Mouse (Mus musculus) mouse embryonic stem cell (cell line): ENCODE results near the gene Wdr17.

Source experiments
- in situ Hi-C, 2 experiments: fragments of 300-500 bp; cut with MboI; formaldehyde crosslinking; loops; 1 replicate in 1 of 2; 3 replicates in 1 of 2; pipeline ENCODE4 v1.14.3; 2019 to 2020; ENCODE audit warnings: low sequenced_read_pairs in 2 of 2, low pct_unique_long_range_greater_than_20kb in 1 of 2, mixed read lengths in 1 of 2; ENCODE audit not compliant: unreplicated experiment in 1 of 2

Wdr17 gene

DNA sequence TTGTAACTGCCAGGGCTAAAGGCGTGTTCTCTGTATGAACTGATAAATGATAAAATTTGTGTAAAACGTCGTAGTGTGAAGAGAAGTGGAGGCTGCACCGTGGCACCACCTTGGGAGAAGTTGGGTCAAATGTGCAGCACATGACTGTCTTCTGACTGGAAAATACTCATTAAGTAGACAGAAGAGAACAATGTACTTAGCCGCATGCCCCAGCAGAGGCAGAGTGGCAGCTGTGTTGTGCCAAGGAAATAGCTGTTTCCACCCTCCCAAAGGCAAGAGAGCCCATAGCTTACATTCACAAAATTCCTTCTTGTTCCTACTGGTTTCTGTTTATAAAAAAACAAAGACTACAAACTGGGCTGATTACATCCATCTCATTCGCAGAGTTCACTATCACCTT lies 78.8 kb downstream of the Wdr17 start:
- in situ Hi-C loops, result no loop called here

DNA sequence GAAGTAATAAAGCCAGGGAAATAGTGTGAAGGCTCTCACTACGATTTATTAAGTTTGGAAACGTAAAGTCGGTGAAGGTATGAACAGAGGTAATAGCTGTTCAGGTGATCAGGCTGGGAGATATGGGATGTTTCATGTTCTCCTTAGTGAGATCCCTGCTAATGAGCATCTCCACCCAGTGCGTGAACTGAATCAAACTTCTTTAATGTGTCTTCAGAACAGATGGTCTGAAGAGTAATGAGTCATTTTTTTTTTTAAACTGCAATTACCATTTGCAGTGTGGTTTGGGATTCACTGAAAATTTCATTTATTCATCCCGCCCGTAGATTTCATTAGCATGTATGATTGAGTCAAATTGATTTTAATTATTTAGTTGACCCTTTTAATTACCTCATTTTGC lies 80.8 kb downstream of the Wdr17 start:
- in situ Hi-C loops, result no loop called here

DNA sequence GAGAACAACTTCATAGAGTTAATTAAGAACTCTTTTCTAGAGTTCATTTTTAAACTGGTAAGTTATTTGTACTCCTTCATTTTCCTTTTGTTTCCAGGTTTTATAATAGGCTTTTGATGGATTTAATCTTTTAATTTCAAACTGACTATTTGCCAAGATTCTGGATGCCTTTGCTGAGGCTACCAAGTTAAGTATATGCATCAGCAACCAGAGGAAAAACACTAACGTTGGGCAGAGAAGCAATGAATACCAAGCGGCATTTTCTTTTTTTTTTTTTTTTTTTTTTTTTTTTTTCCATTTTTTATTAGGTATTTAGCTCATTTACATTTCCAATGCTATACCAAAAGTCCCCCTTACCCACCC lies 94.3 kb downstream of the Wdr17 start:
- in situ Hi-C loops, result no loop called here

DNA sequence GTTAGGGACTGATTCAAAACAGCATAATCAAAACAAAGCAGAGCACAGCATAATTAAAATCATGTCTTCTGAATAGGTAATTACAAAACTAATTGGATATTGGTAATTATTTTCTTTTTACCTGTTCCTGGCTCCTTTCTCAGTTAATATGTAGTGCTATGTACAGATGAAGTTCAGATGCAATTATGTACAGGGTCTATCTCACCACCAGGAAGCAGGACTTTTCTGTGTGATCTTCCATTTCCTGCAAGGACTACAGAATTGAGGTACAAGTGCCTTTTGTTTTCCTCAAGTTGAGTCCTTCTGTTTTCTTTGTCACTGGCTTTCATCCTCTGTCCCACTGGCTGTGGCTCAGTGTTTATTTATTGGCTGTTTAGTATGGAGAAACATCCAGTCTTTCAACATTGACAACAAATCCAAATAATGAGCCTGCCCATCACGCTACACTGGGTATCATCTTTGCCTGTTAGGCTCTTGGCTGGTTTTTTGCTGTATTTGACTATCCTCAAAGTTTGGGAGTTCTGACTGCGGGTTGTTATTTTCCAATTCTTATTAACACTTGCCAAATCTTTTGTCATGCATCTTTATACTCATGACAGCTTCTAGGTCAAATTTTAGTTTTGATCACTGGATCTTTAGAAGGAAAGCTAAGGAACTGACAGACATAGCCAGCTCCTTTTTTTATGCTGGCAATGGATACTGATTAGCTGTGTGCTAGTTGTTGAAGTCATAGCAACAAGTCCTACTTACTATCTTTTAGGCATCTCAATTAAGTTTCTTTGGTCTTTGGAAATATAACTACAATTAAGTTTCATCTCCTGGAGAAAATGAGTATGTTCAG lies 94.9 kb downstream of the Wdr17 start:
- in situ Hi-C loops, result no loop called here

DNA sequence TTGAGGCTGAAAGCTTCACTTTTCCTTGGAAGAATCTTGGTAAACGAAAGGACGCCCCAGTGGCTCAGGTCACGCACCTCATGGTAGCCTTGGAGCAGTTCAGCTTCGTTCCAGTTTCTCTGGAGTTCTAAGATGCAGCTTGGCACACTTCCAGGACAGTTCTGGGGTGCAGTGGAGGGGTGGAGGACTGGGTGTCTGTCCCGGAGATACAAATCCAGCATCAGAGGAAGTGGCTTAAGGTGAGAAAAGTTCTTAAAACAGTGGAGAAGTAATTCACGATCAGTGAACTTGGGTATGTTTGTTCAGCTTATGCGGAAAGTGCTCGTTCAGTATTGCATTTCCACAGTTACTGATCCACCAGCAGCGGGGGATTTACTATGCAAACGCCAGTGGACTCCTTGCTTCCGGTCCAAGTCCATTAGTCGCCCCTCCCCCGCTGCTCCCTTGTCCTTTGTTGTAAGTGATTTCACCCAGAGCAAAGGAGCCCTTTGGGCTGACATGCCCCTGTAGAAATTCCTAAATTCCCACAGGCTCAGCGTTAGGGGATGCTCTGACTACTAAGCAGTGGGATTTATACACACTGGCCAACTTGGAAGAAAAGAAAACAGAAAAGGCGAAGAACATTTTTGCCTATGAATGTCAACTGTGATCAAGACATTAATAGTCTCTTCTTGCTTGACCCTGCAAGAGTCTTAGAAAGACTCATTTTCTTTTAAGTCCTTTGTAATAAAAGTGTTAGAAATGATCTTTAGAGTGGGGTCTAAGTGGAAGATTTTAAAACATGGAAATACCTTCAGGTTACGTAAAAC lies 106.6 kb downstream of the Wdr17 start:
- in situ Hi-C loops, result no loop called here

DNA sequence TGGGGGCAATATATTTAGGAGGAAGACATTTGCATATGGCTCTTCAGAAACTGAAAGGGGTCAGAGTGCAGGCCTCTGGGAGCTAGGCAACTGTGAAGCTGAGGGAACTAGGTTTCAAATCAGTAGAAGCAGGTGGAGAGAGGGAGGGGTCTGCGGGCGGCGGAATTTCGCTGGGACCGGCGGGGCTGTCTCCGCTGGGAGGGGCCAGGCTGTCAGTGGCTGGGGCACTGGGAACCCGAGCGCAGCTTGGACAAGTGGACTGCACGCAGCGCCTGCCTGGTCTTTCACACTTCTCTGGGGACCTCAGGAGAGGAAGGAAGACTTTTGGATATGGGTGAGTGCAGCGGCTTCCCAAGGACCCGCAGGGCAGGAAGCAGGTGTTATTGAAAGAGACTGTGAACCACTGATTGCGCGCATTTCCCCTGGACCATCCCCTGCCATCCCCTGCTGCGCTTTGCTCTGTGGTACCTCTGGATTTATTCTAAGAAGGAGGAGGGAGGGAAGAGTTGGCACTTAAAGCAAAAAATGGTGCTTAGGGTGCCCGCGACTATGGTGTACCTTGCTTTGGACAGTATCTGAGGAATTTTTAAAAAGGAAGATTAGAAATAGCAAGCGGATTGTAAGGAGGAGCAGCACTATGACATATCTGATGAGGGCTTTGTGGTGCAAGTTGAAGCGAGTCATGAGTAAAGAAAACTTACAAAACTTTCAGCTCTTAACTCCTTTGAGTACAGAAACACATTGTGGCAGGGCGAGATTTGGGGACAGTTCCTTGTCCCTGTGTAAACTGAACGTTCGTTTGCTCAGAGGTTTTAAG lies 107.5 kb downstream of the Wdr17 start:
- in situ Hi-C loops, result no loop called here

DNA sequence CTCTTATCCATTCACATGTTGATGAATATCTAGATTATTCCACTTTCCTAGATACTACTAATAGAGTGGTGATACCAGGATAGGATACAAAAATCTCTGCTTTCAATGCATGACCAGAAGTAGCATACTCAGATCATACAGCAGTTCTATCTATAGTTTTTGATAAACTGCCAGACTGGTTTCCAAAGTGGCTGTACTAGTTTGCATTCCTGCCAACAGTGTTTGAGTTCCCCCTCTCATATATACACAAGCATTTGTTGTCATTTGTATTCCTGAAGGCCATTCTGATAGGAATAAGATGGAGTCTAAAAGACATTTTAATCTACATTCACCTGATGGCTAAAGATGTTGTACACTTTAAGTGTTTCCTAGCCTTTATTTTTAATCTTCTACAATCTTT lies 110.0 kb downstream of the Wdr17 start:
- in situ Hi-C loops, result no loop called here

DNA sequence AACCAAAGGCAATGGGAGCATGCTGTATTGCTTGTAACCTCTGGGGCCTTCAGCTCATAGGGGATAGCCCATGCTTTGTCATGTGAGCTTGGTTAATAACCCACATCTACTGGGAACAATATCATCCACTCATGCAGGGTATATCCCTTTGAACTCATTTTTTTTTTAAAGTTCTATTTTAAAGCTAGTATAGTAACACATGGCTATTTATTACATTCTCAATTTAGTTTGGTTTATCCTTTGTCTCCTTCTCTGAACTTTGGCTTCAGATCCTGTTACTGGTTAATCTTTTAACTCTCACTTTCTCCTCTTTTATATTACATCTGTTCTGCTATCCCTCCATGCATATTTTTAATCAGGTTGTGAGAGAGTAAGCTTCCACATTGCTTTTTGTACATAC lies 110.7 kb downstream of the Wdr17 start:
- in situ Hi-C loops, result no loop called here

DNA sequence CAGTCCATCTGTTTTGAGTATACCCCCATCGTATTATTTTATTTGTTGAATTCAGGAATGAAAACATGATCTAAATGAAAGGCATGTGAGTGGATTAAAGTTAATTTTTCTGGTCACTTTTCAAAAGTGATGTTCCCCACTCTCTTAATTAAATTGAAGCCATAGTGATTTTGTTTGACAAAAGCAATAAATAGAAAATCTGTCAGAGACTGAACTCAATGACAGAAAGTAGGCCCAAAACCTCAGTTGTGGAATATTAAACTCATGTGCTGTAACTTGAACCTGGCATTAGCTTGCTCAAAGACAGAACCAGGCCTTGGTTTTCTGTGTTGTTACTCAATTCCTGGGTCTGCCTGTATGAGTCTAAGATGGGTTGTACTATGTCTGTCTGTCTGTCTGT lies 129.3 kb downstream of the Wdr17 start:
- in situ Hi-C loops, result no loop called here

DNA sequence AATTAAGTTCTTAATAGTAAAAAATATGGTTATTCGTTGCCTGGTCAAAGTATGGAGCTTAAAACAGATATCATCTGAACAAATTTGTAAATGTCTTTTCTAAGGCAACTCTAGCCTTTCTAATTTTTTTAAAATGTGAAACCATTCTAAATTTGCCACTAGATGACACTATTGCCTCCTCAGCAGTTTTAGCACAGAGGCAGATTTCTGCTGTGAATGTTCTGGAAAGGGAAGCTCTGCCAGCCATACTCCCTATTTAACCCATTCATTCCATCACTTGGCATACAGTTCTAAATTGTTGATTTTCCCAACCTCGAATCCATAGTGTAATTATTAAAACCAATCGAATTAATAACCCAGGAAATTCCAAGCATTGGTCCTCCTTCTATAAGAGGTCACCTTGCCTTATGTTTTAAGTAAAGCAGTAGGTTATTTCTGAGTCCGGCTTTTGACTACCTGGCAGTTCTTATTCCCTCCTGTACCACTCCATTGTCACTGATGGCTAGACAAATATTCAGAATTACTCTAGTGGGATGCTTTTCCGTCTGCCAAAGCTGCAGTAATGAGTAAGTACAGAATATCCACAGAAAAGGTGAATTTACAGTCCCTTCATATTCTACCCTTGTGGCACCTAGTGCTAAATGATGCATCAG lies 150.2 kb downstream of the Wdr17 start:
- in situ Hi-C loops, result no loop called here

DNA sequence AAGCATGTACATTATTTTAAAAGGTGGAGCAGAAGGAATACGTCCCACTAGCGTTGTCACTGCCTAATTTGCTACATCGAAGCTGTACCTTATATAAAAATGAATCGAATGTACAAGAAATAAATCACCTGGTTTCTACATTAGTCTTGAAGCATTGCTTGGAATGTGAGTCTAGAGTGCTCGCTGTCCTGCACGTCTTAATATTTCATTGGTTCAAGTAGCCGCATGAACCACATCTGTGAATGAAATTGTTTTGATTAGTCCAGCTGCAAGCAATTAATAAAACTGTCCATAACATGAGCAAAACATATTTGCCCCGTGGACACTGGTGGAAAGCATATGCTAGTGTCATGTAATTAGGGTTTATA lies 162.3 kb downstream of the Wdr17 start:
- in situ Hi-C loops, result no loop called here

DNA sequence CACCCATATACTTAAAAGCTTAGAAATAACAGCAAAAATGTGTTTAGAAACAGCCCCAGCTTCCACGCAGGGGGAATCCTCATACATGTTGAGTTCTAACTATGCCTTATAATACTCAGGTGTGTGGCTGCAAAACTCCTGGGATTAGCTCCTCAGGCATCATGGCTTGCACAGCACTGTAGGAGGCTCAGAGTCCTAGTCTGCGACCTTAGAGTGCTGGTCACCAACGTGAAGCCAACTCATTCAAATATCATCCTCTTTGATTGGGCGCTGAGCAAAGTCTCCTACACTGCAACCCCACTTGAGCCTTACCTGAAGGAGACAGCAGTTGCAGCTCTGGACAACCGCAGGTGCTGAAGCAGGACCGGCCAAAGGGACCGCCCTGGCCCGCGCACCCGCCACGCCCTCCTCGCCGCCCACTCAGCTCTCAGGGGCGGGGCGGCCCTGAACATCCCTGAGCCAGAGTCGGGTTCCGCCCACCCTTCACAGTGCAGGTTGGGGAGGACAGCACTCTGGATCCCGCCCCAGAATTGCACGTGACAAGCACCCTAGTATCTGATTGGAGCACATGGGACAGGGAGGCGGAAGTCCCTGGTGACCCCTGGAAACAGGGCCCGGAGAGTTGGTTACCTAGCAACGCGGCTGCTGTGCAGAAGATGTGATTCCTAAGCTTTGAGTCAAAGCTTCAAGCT lies 162.9 kb downstream of the Wdr17 start:
- in situ Hi-C loops, result no loop called here

DNA sequence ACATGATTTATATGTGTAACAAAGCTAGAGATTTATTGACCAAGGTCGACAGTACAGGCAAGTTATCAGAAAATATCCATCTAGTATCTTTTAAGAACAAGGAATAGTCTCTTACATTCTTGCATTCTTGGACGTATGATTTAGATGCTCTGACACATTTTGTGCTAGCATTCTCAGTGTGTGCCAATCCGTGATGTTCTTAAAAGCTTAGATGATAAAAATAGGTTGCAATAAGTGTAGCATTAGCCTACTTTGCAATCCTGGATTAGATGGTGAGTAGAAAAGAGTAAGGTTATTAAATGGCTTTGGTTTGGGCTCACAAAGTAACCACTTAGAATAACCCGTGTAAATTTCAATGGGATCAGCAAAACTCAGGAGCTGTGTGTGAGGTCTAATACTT lies 168.5 kb downstream of the Wdr17 start:
- in situ Hi-C loops, result no loop called here

DNA sequence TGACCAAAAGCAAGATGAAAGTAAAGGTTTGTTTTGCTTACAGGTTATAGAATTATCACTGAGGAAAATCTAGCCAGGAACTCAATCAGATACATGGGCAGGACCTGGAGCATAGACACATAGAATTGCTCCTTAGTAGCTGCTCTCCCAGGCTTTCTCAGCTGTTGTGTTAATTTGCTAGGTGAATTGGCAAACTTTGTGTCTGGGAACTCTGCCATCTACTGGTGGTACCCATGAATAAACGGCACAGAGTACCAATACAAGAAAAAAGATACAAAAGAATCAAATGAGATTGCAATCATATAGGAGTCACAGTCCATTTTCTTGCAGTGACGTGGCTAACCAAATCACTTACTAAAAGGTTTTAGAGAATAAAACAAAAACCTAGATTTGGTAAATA lies 181.2 kb downstream of the Wdr17 start:
- in situ Hi-C loops, result no loop called here

DNA sequence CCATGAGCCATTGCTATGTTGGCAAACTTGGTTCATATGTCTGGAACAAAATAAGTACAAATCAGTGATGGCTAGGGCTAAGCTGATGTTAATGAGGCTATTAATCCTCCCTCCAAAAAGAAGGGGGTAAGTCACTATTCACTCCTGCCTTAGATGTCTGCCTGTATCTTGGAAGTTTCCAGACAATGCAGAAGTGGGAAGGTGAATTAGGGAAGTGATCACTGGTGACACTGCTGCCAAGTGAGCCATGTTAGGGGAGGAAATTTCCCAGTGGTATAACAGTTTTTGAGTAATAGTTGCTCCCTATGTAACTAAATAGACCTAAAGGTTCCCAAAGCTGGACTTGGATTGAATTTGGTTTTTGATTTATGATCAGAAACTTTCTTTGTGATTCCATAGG lies 215.2 kb downstream of the Wdr17 start:
- in situ Hi-C loops, result loop anchor here in 1 of 2 experiments (25.0 kb wide), 1 partner anchor 160 kb away; no protein-coding TSS in a partner anchor

DNA sequence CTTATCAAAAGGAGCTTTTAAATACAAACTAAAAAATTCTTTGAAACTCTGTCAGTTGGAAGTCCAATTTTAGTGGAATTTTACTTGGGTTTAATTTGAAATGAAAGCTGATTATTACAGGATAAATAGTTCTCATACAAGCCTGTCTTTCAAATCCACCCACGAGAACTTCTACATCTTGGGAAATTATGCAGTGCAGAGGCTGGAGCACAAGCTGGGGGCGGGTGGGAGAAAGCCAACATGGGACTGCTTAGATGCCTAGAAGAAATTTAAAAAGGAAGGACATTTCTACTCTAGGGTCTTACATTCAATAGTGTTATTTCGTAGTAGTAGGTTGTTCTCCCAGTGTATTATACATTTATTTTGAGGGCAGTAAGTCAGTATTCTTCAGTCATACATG lies 219.2 kb downstream of the Wdr17 start:
- in situ Hi-C loops, result loop anchor here (10.0 to 25.0 kb wide), 2 partner anchors 143 to 155 kb away; partner anchors contain the start of genes Asb5 (in 1 of the 2) and Spcs3 (in 1 of the 2)

DNA sequence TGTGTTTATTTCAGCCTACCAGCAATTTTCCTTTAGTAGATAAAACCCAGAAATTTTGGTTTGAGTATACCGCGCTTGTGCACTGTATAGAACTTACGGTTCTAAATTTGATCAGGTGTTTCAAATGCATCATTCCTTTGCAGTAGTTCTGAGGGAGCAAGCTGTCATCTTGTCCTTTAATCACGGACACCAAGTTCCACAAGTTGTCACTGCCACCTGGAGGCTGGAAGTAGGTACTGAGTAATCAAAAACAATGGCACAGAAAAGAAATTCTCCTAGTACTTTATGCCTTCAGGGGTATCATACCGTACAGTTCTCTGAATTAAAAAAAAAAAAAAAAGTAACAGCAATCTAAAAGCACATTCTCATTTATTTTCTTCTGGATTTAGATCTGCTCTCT lies 226.3 kb downstream of the Wdr17 start:
- in situ Hi-C loops, result loop anchor here (10.0 to 25.0 kb wide), 2 partner anchors 136 to 148 kb away; partner anchors contain the start of genes Asb5 (in 1 of the 2) and Spcs3 (in 1 of the 2)

DNA sequence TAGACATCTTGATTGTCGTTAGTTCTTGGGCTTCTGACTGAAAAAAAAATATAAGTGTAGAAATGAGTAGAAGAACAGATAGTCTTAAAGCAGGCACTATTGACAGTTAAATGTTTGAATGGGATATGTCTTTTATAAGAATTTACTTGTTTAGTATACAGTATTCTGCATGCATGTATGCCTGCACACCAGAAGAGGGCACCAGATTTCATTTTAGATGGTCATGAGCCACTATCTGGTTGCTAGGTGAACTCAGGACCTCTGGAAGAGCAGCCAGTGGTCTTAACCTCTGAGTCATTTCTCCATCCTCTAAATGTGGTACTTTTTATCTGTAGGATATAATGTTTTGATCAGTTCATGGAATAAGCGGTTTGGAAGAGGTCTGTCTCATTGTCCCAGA lies 227.3 kb downstream of the Wdr17 start:
- in situ Hi-C loops, result loop anchor here (10.0 to 25.0 kb wide), 2 partner anchors 135 to 147 kb away; partner anchors contain the start of genes Asb5 (in 1 of the 2) and Spcs3 (in 1 of the 2)
